Mouse (Mus musculus): Measurements from ENCODE around the gene Aoc2. TPM values are rescaled to one million over a fixed set of nuclear protein-coding genes. Genes with fewer than 3 reads are reported as not detected.

Gene Aoc2
- polyA plus RNA-seq, 1 experiment, result 2.8 TPM

DNA sequence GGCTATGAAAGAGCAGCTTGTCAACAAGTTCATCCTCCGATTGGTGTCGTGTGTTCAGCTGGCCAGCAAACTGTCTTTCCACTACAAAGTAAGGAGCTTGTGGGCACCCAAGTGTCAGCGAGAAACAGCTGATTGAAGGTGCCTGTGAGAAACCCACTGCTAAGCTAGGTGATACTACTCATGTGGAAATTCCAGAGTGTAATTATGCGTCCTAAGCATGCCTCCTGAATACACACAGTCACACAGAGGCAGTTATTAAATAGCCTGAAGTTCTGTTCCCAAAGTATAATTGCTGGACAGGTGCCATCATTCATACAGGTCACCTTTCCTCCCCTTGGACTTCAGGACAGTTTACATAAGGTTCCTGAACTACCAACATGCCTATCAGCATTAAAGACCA is 41.1 kb upstream of the Aoc2 start:
- Histone ChIP-seq H3K9me3 (ENCODE audit: control insufficient read depth, low read length) (no peaks in the 10 kb centered on the region), H3K36me3 (ENCODE audit: control insufficient read depth) (peaks cover 55% of the 10 kb centered on the region), H3K27me3 (ENCODE audit: control insufficient read depth) (peaks cover 5% of the 10 kb centered on the region), H3K4me3 (replicated peaks) (no peak overlapping the region), H3K4me1 (ENCODE audit: control insufficient read depth) (peaks cover 8% of the 10 kb centered on the region)
- no peak for TF ChIP-seq GATA1 (IDR thresholded peaks at IDR 0.05; ENCODE audit: low read length)
- TF ChIP-seq TAL1 (IDR thresholded peaks at IDR 0.05; ENCODE audit: low read length), result no peak

DNA sequence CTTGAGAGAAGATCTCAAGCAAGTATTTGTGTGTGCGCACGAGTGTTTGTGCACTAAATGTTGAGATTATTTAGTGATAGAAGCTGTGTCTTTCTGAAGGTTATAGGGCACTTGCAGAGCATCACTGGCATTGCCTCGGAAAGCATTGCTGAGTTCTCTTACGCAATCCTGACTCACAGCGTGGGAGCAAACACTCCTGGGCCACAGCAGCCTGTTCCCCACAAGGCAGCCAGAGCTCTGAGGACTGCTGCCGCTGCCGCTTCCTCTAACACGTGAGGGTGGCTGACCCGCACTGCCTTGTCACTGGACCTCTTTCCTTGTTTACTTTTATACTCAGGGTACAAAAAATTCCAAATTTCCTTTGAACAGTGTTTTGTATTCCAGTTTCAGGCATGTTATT is 37.6 kb upstream of the Aoc2 start:
- H3K27me3 ChIP-seq (ENCODE audit: control insufficient read depth), result no peaks in the 10 kb centered on the region
- H3K36me3 ChIP-seq (ENCODE audit: control insufficient read depth), result peaks cover 90% of the 10 kb centered on the region
- no peak for TF ChIP-seq TAL1 (IDR thresholded peaks at IDR 0.05; ENCODE audit: low read length)
- TF ChIP-seq GATA1 (IDR thresholded peaks at IDR 0.05; ENCODE audit: low read length), result no peak
- H3K4me1 ChIP-seq (ENCODE audit: control insufficient read depth), result no peaks in the 10 kb centered on the region; the same call in 1 of the 2 replicates
- H3K9me3 ChIP-seq (ENCODE audit: control insufficient read depth, low read length), result no peaks in the 10 kb centered on the region
- H3K4me3 ChIP-seq (replicated peaks), result no peak overlapping the region

DNA sequence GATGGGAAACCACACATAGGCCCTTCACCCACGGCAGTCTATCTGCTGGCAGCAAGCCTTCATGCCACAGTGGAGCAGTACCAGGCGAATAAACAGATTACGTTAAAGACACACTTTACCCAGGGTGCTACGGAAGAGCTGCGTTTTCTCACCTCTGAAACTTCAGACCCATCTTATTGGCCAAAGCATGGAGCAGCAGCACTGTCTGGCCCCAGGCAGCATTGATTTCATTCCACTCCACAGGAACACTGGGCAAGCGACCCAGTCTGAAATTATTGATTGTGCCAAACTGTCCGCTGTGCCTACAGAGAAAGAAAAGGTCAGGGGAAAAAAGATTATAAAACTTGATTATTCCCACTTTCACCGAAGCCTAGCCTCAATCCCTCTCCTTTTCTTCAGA is 33.6 kb upstream of the Aoc2 start:
- Histone ChIP-seq H3K36me3 (ENCODE audit: control insufficient read depth) (peaks cover 100% of the 10 kb centered on the region), H3K27me3 (ENCODE audit: control insufficient read depth) (no peaks in the 10 kb centered on the region), H3K4me1 (ENCODE audit: control insufficient read depth) (no peaks in the 10 kb centered on the region; the same call in 1 of the 2 replicates), H3K4me3 (replicated peaks) (no peak overlapping the region), H3K9me3 (ENCODE audit: control insufficient read depth, low read length) (no peaks in the 10 kb centered on the region)
- no peak for TF ChIP-seq TAL1 (IDR thresholded peaks at IDR 0.05; ENCODE audit: low read length)
- no peak for TF ChIP-seq GATA1 (IDR thresholded peaks at IDR 0.05; ENCODE audit: low read length)

DNA sequence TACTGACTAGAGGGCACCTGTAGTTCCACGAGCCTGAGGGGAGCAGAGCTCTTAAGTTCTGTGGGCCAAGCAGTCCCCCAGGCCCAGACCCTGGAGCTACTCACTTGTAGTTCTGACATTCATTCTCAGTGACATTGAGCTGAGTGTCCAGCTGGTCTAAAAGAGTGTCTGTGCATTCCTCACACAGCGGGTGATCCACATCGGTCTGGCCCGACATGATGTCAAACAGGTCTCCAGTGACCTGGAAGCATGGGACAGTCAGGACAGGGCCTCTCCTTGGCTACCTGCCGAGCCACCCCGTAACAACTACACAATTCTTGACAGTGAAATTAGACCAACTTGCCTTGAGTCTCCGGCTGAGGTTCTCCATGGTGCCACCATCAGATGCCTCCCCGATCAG is 29.7 kb upstream of the Aoc2 start:
- Histone ChIP-seq H3K36me3 (ENCODE audit: control insufficient read depth) (peaks cover 100% of the 10 kb centered on the region), H3K27me3 (ENCODE audit: control insufficient read depth) (no peaks in the 10 kb centered on the region), H3K4me3 (replicated peaks) (no peak overlapping the region), H3K4me1 (ENCODE audit: control insufficient read depth) (peaks cover 18% of the 10 kb centered on the region), H3K9me3 (ENCODE audit: control insufficient read depth, low read length) (no peaks in the 10 kb centered on the region)
- TF ChIP-seq GATA1 (IDR thresholded peaks at IDR 0.05; ENCODE audit: low read length), result no peak
- no peak for TF ChIP-seq TAL1 (IDR thresholded peaks at IDR 0.05; ENCODE audit: low read length)

DNA sequence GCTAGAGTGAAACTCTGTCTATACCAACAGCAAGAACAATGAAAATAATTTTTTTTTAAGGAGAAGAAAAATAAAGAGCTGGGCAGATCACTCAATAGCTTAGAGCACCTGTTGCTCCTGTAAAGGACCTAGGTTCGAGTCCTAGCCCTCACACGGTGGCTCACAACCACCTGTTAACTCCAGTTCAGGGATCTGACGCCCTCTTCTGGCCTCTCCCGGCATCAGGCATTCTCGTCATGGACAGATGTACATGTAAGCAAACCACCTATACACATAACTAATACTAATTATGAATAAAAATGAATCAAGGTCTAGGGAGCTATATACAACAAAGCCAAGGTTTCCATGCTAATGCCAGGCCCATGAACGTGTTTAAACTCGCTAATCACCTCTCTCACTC is 24.0 kb upstream of the Aoc2 start:
- Histone ChIP-seq H3K4me1 (ENCODE audit: control insufficient read depth) (peaks cover 41% of the 10 kb centered on the region), H3K27me3 (ENCODE audit: control insufficient read depth) (no peaks in the 10 kb centered on the region), H3K4me3 (replicated peaks) (peak overlapping the region; percentile 70), H3K9me3 (ENCODE audit: control insufficient read depth, low read length) (no peaks in the 10 kb centered on the region), H3K36me3 (ENCODE audit: control insufficient read depth) (peaks cover 54% of the 10 kb centered on the region)
- TF ChIP-seq TAL1 (IDR thresholded peaks at IDR 0.05; ENCODE audit: low read length), result no peak
- TF ChIP-seq GATA1 (IDR thresholded peaks at IDR 0.05; ENCODE audit: low read length), result no peak

DNA sequence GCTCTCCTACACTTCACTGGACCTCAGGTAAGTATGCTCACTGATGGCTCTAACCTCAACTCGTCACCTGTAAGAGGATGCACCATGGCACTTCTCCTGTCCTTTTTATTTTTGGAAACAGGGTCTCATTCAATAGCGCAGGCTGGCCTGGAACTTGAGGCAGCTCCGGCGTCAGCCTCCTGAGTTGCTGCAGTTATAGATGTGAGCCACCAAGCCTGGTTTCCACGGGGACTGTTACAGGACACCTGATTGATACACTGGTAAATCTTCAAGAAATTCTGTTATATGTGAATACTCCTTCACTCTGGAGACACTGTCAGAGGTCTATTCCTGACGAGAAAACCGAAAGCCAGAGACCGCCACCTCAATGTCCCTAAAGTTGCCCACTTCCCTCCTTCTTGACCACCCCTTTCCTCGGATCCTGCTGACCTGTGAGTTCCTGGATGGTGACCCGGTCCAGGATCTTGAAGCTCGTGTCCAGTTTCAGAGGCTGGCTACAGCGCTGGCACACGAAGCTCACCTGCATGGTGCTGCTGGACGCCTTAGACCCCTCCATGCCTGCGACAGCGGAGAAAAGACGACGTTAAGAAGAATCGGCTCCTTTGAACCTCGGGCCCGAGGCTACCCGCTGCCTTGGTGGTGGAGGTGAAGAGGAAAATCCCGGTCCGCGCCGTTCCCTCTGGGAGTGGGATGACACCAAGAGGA is 23.4 kb upstream of the Aoc2 start:
- peaks cover 3% of the 10 kb centered on the region for H3K27me3 ChIP-seq (ENCODE audit: control insufficient read depth)
- H3K9me3 ChIP-seq (ENCODE audit: control insufficient read depth, low read length), result no peaks in the 10 kb centered on the region
- H3K4me1 ChIP-seq (ENCODE audit: control insufficient read depth), result peaks cover 41% of the 10 kb centered on the region
- TF ChIP-seq TAL1 (IDR thresholded peaks at IDR 0.05; ENCODE audit: low read length) (no peak), GATA1 (IDR thresholded peaks at IDR 0.05; ENCODE audit: low read length) (no peak)
- H3K4me3 ChIP-seq (replicated peaks), result peak overlapping the region; percentile 70
- peaks cover 48% of the 10 kb centered on the region for H3K36me3 ChIP-seq (ENCODE audit: control insufficient read depth)

DNA sequence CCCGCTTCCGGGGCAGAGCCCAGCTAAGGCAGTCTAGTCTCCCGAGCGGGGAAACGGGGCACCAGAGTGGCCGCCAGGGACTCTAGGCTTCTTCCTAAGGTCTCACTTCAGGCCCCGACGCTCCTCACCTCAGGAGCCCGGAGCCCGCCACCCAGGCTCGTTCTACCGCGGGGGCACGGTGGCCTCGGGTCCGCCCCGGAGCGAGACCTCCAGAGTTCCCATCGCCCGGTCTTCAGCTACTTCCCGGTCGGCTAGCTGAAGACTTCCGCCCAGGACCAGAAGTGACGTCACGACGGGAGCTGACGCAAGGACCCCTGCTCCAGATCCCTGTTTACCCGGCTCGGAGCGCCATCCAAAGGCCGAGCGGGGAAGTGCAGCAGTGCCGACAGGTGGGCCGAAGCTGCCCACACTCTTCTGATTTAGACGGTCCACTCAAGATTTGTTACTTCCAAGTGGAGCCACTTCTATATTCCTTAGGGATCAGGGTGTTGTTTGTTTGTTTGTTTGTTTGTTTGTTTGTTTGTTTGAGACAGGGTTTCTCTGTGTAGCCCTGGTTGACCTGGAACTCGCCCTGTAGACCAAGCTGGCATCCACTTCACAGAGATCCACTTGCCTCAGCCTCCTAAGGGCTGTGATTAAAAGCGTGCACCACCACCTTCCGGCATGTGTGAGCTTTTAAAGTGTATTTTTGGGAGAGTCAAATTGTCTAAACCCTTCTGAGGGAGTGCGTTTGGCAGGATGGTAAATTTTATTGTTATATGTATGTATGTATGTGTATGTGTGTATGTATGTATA is 22.7 kb upstream of the Aoc2 start, which contains the start of gene Becn1:
TSS of gene Becn1 (minus strand) at position 283 of the 795 bp plus-strand sequence.
- Histone ChIP-seq H3K4me1 (ENCODE audit: control insufficient read depth) (peaks cover 39% of the 10 kb centered on the region), H3K9me3 (ENCODE audit: control insufficient read depth, low read length) (no peaks in the 10 kb centered on the region), H3K4me3 (replicated peaks) (peak within 1 kb of the TSS; percentile 70), H3K36me3 (ENCODE audit: control insufficient read depth) (peaks cover 41% of the 10 kb centered on the region), H3K27me3 (ENCODE audit: control insufficient read depth) (peaks cover 11% of the 10 kb centered on the region)
- TF ChIP-seq TAL1 (IDR thresholded peaks at IDR 0.05; ENCODE audit: low read length) (no peak), GATA1 (IDR thresholded peaks at IDR 0.05; ENCODE audit: low read length) (no peak)

DNA sequence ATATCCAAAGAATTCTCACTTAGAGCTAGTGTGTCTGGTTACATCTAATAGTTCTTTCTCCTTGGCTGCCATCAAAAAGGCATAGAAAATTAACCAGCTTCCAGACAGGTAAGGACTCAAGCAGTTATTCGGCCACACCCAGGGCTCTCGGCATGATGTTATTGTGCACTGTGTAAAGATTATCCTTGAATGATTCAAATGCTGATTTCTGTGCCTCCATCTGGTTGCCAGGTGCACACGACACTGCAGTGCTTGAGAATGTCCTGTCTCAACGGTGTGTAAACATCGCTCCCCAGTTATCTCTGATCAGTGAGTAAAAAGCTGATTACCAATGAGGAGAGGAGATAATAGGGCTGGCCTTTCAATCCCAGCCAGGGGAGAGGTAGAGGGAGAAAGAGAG is 17.1 kb upstream of the Aoc2 start:
- TF ChIP-seq GATA1 (IDR thresholded peaks at IDR 0.05; ENCODE audit: low read length) (no peak), TAL1 (IDR thresholded peaks at IDR 0.05; ENCODE audit: low read length) (no peak)
- H3K4me1 ChIP-seq (ENCODE audit: control insufficient read depth), result peaks cover 33% of the 10 kb centered on the region
- H3K9me3 ChIP-seq (ENCODE audit: control insufficient read depth, low read length), result no peaks in the 10 kb centered on the region; the same call in 1 of the 2 replicates
- H3K36me3 ChIP-seq (ENCODE audit: control insufficient read depth), result no peaks in the 10 kb centered on the region
- no peak overlapping the region for H3K4me3 ChIP-seq (replicated peaks)
- peaks cover 18% of the 10 kb centered on the region for H3K27me3 ChIP-seq (ENCODE audit: control insufficient read depth)

DNA sequence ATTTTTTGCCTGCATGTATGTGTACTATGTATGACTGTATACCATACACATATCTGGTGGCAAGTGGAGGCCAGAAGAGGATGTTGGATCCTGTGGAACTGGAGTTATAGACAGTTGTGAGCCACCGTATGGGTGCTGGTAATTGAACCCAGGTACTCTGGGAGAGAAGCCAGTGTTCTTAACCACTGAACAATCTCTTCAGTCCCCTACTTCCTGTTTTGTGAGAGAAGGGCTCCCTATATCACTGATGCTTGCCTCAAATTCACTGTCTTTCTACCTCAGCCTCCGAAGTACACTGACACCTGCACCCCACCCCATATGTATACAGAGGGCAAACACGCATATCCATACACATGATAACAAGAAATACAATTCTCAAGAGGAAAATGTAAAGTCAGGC is 13.8 kb upstream of the Aoc2 start:
- no peak overlapping the region for H3K4me3 ChIP-seq (replicated peaks)
- H3K36me3 ChIP-seq (ENCODE audit: control insufficient read depth), result peaks cover 17% of the 10 kb centered on the region
- H3K27me3 ChIP-seq (ENCODE audit: control insufficient read depth), result peaks cover 18% of the 10 kb centered on the region
- TF ChIP-seq TAL1 (IDR thresholded peaks at IDR 0.05; ENCODE audit: low read length), result no peak
- no peak for TF ChIP-seq GATA1 (IDR thresholded peaks at IDR 0.05; ENCODE audit: low read length)
- peaks cover 3% of the 10 kb centered on the region; the same call in 1 of the 2 replicates for H3K9me3 ChIP-seq (ENCODE audit: control insufficient read depth, low read length)
- H3K4me1 ChIP-seq (ENCODE audit: control insufficient read depth), result peaks cover 58% of the 10 kb centered on the region
